Mouse (Mus musculus): ENCODE data around the gene Nfe2l3.

The Nfe2l3 gene

DNA sequence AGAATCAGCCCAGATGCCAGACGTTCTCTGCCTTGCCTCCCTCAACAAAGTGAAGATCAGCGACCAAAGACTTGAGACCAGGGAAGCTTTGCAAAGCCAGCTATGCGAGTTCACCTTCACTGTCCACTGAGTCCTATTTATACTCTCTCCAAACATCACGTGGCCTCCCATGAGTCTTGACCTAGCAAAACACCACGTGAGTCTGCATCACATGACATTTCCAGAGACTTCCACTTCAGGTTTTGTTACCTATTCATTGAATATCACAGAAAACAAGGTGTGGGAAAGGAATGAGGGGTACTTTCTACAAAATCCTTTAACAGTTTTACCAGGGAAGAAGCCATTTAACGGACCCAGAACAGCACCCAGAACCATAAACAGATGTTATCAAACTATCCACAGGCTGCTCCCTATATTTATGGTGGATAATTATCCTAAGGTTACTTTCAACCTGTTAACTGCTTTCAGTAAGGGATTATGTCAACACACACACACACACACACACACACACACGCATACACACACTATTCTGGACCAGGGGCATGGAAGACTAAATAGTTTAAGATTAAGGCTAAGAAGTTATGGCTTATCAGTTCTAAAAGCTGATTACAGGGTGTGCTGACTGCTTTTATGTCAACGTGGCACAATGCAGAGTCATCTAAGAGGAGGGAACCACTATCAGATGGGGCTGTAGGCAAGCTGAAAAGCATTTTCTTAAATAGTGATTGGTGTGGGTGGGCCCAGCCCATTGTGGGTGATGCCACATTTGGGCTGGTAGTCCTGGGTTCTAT lies 65.0 kb downstream of the Nfe2l3 start:
- ChIA-PET POLR2A (interaction anchor here in 2 of 4 experiments (0.5 to 4.0 kb wide), 11 partner anchors 10 to 118 kb away, joined by 3 to 29 read pairs (median 4); partner anchors contain the start of genes Cbx3 (in 2 of the 2) and Hnrnpa2b1 (in 2 of the 2)), CTCF (interaction anchor here in 1 of 4 experiments (2.4 kb wide), 1 partner anchor 12 kb away, joined by 7 read pairs; no protein-coding TSS in a partner anchor)

DNA sequence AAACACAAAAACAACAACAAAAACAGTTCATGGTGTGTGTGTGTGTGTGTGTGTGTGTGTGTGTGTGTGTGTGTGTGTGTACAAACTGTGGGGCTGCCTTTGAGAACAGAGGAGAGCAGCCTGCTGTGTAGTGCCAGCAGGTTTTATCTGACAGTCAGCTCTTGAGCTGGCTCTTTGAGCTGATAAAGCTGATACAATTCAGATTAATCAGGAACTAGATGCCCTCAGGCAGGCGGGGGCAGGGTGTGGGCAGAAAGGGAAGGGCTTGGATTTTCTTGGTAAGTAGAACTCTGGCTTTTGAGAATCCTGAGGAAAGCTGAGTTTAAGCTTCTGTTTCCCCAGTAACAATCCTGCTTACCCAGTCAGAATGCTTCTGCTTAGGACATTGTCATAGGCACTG lies 73.2 kb downstream of the Nfe2l3 start:
- POLR2A ChIA-PET, result interaction anchor here (0.6 to 8.2 kb wide), 11 partner anchors 14 to 1396 kb away, joined by 3 to 113 read pairs (median 5); partner anchors contain the start of genes Cbx3 (in 1 of the 4), Hnrnpa2b1 (in 1 of the 4), Mpp6 (in 1 of the 4) and Snx10 (in 1 of the 4)
- CTCF ChIA-PET, result interaction anchor here in 3 of 4 experiments (0.6 to 1.0 kb wide), 3 partner anchors 38 to 261 kb away, joined by 4 to 5 read pairs (median 4); no protein-coding TSS in a partner anchor

DNA sequence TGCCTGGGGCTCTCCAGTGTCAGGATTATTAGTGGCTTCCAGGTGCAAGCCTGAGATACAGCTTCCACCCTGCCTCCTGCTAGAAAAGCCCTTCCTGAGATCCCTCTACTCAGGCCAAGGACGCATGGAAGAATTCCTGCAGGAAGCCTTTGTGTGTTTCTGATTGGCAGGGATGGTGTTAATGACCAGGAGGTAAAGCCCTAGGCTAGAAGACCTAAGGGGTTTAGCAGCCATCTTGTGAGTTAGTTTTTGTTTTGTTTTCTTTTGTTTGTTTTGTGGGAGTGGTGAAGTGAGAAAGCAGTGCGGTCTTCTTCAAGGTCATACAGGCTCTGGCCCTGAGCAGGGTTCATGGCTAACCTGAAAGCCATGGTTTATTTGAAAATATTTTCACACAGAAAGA lies 75.1 kb downstream of the Nfe2l3 start:
- POLR2A ChIA-PET, result interaction anchor here (0.5 to 8.2 kb wide), 21 partner anchors 10 to 124 kb away, joined by 3 to 113 read pairs (median 10); partner anchors contain the start of genes Cbx3 (in 3 of the 4), Hnrnpa2b1 (in 3 of the 4) and Snx10 (in 2 of the 4)
- CTCF ChIA-PET, result interaction anchor here in 3 of 4 experiments (0.5 to 4.2 kb wide), 6 partner anchors 19 to 296 kb away, joined by 3 to 71 read pairs (median 7); no protein-coding TSS in a partner anchor
